8 mouse cellular contexts compared by ENCODE assay signal in the genomic region with DNA sequence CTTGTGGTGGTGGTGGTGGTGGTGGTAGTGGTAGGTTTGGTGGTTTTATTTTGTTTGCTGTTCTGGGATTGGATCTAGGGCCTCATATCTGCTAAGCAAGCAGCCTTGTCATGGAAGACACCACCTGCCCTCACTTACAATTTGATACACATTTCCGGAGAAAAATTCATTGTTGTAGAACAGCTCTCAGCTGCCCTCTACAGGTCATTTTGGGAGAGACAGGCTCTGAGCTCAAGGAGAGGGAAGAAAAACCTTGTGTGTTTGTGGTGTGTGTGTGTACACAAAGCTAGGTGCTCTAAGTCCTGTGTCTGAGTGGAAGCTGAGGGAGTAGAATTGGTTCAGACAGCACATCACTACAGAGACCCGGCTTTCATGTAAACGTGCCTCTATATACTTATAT. TPM values are rescaled to one million over a fixed set of nuclear protein-coding genes. Genes with fewer than 3 reads are reported as not detected.
A peak's percentile ranks its signal among the peaks of the same experiment; 100 is the strongest.
DNase-seq lines count a peak whose midpoint lies in the region; ATAC-seq lines count a peak whose summit lies in the region.

No protein-coding gene starts in this region.

- H3K4me1 ChIP-seq in heart, embryonic 10.5 days = 0 out of 2 replicates have a peak, but pooled peaks cover 3% of the 10 kb centered on the region
- peaks cover 13% of the 10 kb centered on the region for H3K4me1 ChIP-seq in forebrain, embryonic 10.5 days

- no peaks in the 10 kb centered on the region for H3K27me3 ChIP-seq in heart, embryonic 10.5 days (ENCODE audit: insufficient read depth, poor library complexity, severe bottlenecking)
- H3K27me3 ChIP-seq in forebrain, embryonic 10.5 days (ENCODE audit: poor library complexity, severe bottlenecking) = no peaks in the 10 kb centered on the region

- DNase-seq in heart, adult 11 months = peak; percentile 86
- DNase-seq in heart, embryonic 10.5 days (ENCODE audit: low spot score) = no peak
- DNase-seq in A20 (ENCODE audit: low read depth, low spot score) (peak; percentile 79), adipocyte (ENCODE audit: low spot score) (peak; percentile 81)
- peak; percentile 58 for DNase-seq in forebrain, embryonic 10.5 days (ENCODE audit: extremely low spot score, low spot score)
- peak; percentile 75 for DNase-seq in lung, postnatal 36 days
- DNase-seq in spleen, adult 12 weeks (ENCODE audit: low spot score) = peak; percentile 59

- ATAC-seq in inflammation-experienced regulatory T-cells, adult 6 months = peak; percentile 45

- H3K27ac ChIP-seq in heart, embryonic 10.5 days = no peak overlapping the region
- H3K27ac ChIP-seq in forebrain, embryonic 10.5 days = peak overlapping the region; percentile 62; the same call in 1 of the 2 replicates

- H3K4me3 ChIP-seq in heart, embryonic 10.5 days = no peak overlapping the region
- no peak overlapping the region for H3K4me3 ChIP-seq in forebrain, embryonic 10.5 days

- 6% methylated on average over 3 of the region's 3 CpGs for WGBS in heart, embryonic 10.5 days
- WGBS in forebrain, embryonic 10.5 days = 20% methylated on average over 3 of the region's 3 CpGs

- no peaks in the 10 kb centered on the region for H3K36me3 ChIP-seq in heart, embryonic 10.5 days
- H3K36me3 ChIP-seq in forebrain, embryonic 10.5 days (replicated peaks) = no peaks in the 10 kb centered on the region

- no peaks in the 10 kb centered on the region for H3K9me3 ChIP-seq in heart, embryonic 10.5 days
- no peaks in the 10 kb centered on the region for H3K9me3 ChIP-seq in forebrain, embryonic 10.5 days

RNA-seq across cellular contexts. Expression of gene Cox5a, which starts 4.0 kb away (rescaled TPM):
- polyA plus RNA-seq in heart, embryonic 10.5 days (2016; fragmentation: Nextera tagmentation; extraction: Ambion mirVana) = 911 and 1,292 TPM in 2 replicates
- polyA plus RNA-seq in forebrain, embryonic 10.5 days (2016; fragmentation: Nextera tagmentation; extraction: Ambion mirVana) = 686 and 693 TPM in 2 replicates
- polyA plus RNA-seq in inflammation-experienced regulatory T-cells, adult 6 months (2017; shearing (Covaris generic)) = 100 to 1,000 TPM; 223 to 469 (median 223) TPM

RNA-seq across cellular contexts. Expression of gene Rpp25, which starts 13.3 kb away (rescaled TPM):
- 15.0 and 16.5 TPM in 2 replicates for polyA plus RNA-seq in heart, embryonic 10.5 days (2016; fragmentation: Nextera tagmentation; extraction: Ambion mirVana)
- polyA plus RNA-seq in forebrain, embryonic 10.5 days (2016; fragmentation: Nextera tagmentation; extraction: Ambion mirVana) = 1.2 and 1.4 TPM in 2 replicates
- polyA plus RNA-seq in inflammation-experienced regulatory T-cells, adult 6 months (2017; shearing (Covaris generic)) = not detected

RNA-seq across cellular contexts. Expression of gene Fam219b, which starts 20.2 kb away (rescaled TPM):
- polyA plus RNA-seq in heart, embryonic 10.5 days (2016; fragmentation: Nextera tagmentation; extraction: Ambion mirVana) = 14.2 and 14.9 TPM in 2 replicates
- polyA plus RNA-seq in forebrain, embryonic 10.5 days (2016; fragmentation: Nextera tagmentation; extraction: Ambion mirVana) = 17.7 and 18.7 TPM in 2 replicates
- polyA plus RNA-seq in inflammation-experienced regulatory T-cells, adult 6 months (2017; shearing (Covaris generic)) = 10 to 100 TPM; 19.6 to 40.2 (median 32.7) TPM

RNA-seq across cellular contexts. Expression of gene Mpi, which starts 35.5 kb away (rescaled TPM):
- 80.6 and 102 TPM in 2 replicates for polyA plus RNA-seq in heart, embryonic 10.5 days (2016; fragmentation: Nextera tagmentation; extraction: Ambion mirVana)
- polyA plus RNA-seq in forebrain, embryonic 10.5 days (2016; fragmentation: Nextera tagmentation; extraction: Ambion mirVana) = 63.2 and 66.9 TPM in 2 replicates
- polyA plus RNA-seq in inflammation-experienced regulatory T-cells, adult 6 months (2017; shearing (Covaris generic)) = 10 to 100 TPM; 14.3 to 16.0 (median 14.7) TPM

RNA-seq across cellular contexts. Expression of gene Scamp2, which starts 43.6 kb away (rescaled TPM):
- 53.5 and 53.9 TPM in 2 replicates for polyA plus RNA-seq in heart, embryonic 10.5 days (2016; fragmentation: Nextera tagmentation; extraction: Ambion mirVana)
- polyA plus RNA-seq in forebrain, embryonic 10.5 days (2016; fragmentation: Nextera tagmentation; extraction: Ambion mirVana) = 51.1 and 52.8 TPM in 2 replicates
- polyA plus RNA-seq in inflammation-experienced regulatory T-cells, adult 6 months (2017; shearing (Covaris generic)) = 10 to 100 TPM; 81.3 to 95.1 (median 84.9) TPM
